Mouse (Mus musculus): ENCODE results near the gene Nfkb2. TPM values are rescaled to one million over a fixed set of nuclear protein-coding genes. Genes with fewer than 3 reads are reported as not detected.

The Nfkb2 gene
- polyA plus RNA-seq, 1 experiment from 2014 or later = 2.4 TPM

- WGBS = under 1% methylated on average over 48 of the region's 48 CpGs
These were observed 13.4 kb downstream of the Nfkb2 start for GRCm38 (mm10) chr19:46317546-46317885.

GRCm38 (mm10) chr19:46318031-46318471 is 13.9 kb downstream of the Nfkb2 start:
- Histone ChIP-seq H3K27me3 (replicated peaks) (peaks cover 63% of the 10 kb centered on the region), H3K27ac (replicated peaks) (peak overlapping the region; percentile 72), H3K9ac (replicated peaks) (peak overlapping the region; percentile 62), H3K4me3 (replicated peaks) (peak overlapping the region; percentile 56), H3K4me2 (peak overlapping the region; percentile 75), H3K36me3 (peaks cover 11% of the 10 kb centered on the region), H3K9me3 (replicated peaks) (no peaks in the 10 kb centered on the region), H3K4me1 (peaks cover 77% of the 10 kb centered on the region)
- 1% methylated on average over 35 of the region's 42 CpGs for WGBS
- ATAC-seq (ENCODE audit: low FRiP score) = peak; percentile 64

More at GRCm38 (mm10) chr19:46317546-46317885, 13.4 kb downstream of the Nfkb2 start:
- Histone ChIP-seq H3K36me3 (peaks cover 16% of the 10 kb centered on the region), H3K9ac (replicated peaks) (peak overlapping the region; percentile 62), H3K27me3 (replicated peaks) (peaks cover 67% of the 10 kb centered on the region), H3K4me3 (replicated peaks) (peak overlapping the region; percentile 56), H3K9me3 (replicated peaks) (no peaks in the 10 kb centered on the region), H3K4me2 (peak overlapping the region; percentile 75), H3K27ac (replicated peaks) (peak overlapping the region; percentile 72), H3K4me1 (peaks cover 71% of the 10 kb centered on the region)
- ATAC-seq (ENCODE audit: low FRiP score) = peak; percentile 65

- peak; percentile 45 for ATAC-seq (ENCODE audit: low FRiP score)
- WGBS = 12% methylated on average over 16 of the region's 16 CpGs
- H3K9me3 ChIP-seq (replicated peaks) = no peaks in the 10 kb centered on the region
- H3K4me1 ChIP-seq = peaks cover 83% of the 10 kb centered on the region
- peak overlapping the region; percentile 75 for H3K4me2 ChIP-seq
- H3K27ac ChIP-seq (replicated peaks) = peak overlapping the region; percentile 72
- 0 out of 2 replicates have a peak overlapping the region, but pooled peaks have one; percentile 62 for H3K9ac ChIP-seq (replicated peaks)
- H3K4me3 ChIP-seq (replicated peaks) = peak overlapping the region; percentile 56
- H3K36me3 ChIP-seq = 0 out of 2 replicates have a peak, but pooled peaks cover 5% of the 10 kb centered on the region
- peaks cover 57% of the 10 kb centered on the region for H3K27me3 ChIP-seq (replicated peaks)
These were observed 14.7 kb downstream of the Nfkb2 start for GRCm38 (mm10) chr19:46318586-46319378.

DNA sequence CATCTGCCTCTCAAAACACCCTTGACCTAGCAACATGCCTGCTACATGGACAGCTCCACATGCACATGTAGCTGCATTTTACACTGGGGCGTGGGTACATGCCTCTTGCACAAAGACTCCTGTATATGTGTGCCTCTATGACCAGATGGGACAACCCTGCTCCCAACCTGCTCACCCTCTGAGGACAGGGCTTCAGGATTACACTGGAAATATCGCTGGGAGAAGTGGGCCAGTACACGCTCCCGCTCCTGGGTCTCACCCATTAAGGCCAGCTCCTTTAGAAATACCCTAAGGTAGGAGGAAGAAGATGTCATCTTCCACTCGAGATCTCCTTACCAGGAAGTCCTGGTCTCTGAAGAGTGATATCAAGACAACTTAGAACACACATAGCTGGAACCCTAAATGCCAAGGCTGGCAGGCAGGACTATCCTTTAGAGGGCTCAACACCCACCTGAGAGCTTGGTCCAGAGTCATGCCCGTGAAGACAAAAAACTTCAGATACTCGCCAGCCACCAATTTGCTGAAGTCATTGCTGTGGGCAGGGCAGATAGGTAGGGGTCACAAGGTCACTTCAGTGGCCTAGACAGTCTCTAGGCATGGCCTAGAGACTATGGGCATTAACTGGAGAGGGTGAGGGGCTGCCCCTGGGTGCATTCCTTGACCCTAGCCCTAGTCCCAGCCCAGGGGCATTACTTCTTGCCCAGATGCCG is 16.1 kb downstream of the Nfkb2 start:
- H3K36me3 ChIP-seq = no peaks in the 10 kb centered on the region
- H3K9me3 ChIP-seq (replicated peaks) = no peaks in the 10 kb centered on the region
- peaks cover 95% of the 10 kb centered on the region for H3K4me1 ChIP-seq
- whole genome bisulfite sequencing = 88% methylated on average over 8 of the region's 8 CpGs
- H3K4me3 ChIP-seq (replicated peaks) = no peak overlapping the region
- ATAC-seq (ENCODE audit: low FRiP score) = no peak
- H3K4me2 ChIP-seq = no peak overlapping the region
- H3K27ac ChIP-seq (replicated peaks) = no peak overlapping the region
- peaks cover 53% of the 10 kb centered on the region for H3K27me3 ChIP-seq (replicated peaks)
- no peak overlapping the region for H3K9ac ChIP-seq (replicated peaks)

DNA sequence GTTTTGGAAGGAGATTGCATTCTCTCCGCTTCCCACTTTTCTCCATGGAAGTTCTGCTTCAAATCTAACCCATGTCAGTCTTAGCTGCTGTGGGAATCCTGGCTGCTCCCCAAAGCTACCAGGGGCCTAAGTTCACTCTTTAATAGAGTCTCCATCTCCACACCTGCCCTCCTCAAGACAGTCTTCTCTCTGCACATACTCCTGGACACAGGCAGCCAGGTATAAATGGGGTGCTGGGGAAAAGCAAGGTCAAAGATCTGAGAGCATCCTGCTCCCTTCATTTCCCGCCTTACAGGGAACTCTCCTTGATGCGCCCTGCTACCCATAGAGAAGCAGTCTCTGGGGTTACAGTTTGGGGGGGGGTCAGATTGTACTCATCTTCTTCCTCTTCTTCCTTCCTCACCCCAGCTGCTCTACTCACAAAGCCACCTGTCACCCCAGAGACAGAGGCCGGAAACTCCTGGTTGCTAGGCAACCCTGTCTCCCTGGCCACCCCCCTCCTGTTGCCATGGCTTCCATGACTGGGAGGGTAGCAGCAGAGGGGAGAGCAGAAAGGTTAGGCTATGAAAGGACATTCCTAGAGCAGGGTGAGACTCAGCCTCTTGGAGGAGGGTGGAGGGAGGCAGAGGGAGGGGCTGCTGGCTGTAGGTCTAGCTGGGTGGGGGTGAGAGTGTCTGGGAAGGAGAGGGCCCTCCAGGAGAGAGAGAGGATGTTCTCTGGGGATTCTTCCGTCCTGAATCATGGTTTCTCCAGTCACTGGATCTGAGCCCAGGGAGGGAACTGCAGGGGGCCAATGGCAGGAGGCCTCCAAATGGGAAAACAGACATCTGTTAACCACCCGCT is 17.2 kb downstream of the Nfkb2 start:
- no peak overlapping the region for H3K4me3 ChIP-seq (replicated peaks)
- 17% methylated on average over 6 of the region's 6 CpGs for WGBS
- 0 out of 2 replicates have a peak overlapping the region, but pooled peaks have one; percentile 5 for H3K9ac ChIP-seq (replicated peaks)
- peaks cover 42% of the 10 kb centered on the region for H3K27me3 ChIP-seq (replicated peaks)
- H3K36me3 ChIP-seq = no peaks in the 10 kb centered on the region
- H3K9me3 ChIP-seq (replicated peaks) = no peaks in the 10 kb centered on the region
- peak overlapping the region; percentile 39 for H3K4me2 ChIP-seq
- peak overlapping the region; percentile 67 for H3K27ac ChIP-seq (replicated peaks)
- peak; percentile 15; the same call in 1 of the 2 replicates for ATAC-seq (ENCODE audit: low FRiP score)
- H3K4me1 ChIP-seq = peaks cover 93% of the 10 kb centered on the region

DNA sequence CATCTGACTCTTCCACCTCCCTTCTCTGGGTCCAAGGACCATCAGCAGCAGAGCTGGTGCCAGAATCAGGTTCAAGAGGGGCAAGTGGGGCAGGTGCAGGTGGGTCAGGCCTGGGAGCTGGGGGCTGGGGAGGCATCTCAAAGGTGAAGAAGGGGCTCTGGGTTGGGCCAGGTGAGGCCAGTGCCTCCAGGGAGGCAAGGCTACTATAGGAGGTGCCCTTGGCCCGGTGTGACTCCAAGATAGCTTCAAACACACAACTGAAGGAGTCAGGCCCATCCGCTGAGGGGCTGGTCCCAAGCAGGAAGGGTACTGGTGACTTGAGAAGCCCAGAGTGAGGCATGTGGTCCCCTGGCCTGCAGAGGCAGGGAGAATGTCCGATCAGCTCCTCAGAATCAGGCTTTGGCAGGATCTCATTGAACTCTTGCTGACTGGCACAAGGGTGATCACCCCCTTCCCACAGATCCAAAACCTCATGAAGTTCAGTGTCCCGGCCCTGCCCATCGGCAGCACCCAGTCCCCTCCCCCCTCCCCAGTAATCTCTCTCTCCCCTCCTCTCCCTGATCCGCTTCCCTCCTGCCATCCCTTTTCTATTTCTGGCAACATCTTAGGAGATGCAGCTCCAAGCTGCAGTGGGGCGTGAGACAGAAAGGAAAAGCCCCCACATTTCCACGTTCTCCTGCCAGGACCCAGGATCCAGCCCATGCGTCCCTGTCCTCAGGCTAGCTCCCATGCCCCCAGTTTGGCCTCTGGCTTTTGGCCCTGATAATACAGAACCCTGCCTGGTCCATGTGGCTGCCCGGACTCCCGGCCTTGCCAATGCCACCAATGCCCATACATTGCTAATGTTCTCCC is 18.2 kb downstream of the Nfkb2 start:
- Histone ChIP-seq H3K27me3 (replicated peaks) (peaks cover 31% of the 10 kb centered on the region), H3K9ac (replicated peaks) (0 out of 2 replicates have a peak overlapping the region, but pooled peaks have one; percentile 9), H3K27ac (replicated peaks) (peak overlapping the region; percentile 67; the same call in 1 of the 2 replicates), H3K4me3 (replicated peaks) (no peak overlapping the region), H3K9me3 (replicated peaks) (no peaks in the 10 kb centered on the region), H3K36me3 (no peaks in the 10 kb centered on the region), H3K4me2 (peak overlapping the region; percentile 39), H3K4me1 (peaks cover 86% of the 10 kb centered on the region)
- no peak for ATAC-seq (ENCODE audit: low FRiP score)
- WGBS = 60% methylated on average over 11 of the region's 11 CpGs

GRCm38 (mm10) chr19:46322996-46323572 is 19.0 kb downstream of the Nfkb2 start:
- no peaks in the 10 kb centered on the region for H3K36me3 ChIP-seq
- WGBS = 83% methylated on average over 13 of the region's 13 CpGs
- H3K9me3 ChIP-seq (replicated peaks) = no peaks in the 10 kb centered on the region
- H3K9ac ChIP-seq (replicated peaks) = no peak overlapping the region
- no peak overlapping the region for H3K4me3 ChIP-seq (replicated peaks)
- H3K27me3 ChIP-seq (replicated peaks) = peaks cover 27% of the 10 kb centered on the region
- no peak overlapping the region for H3K27ac ChIP-seq (replicated peaks)
- peak overlapping the region; percentile 11; the same call in 1 of the 2 replicates for H3K4me2 ChIP-seq
- no peak for ATAC-seq (ENCODE audit: low FRiP score)
- H3K4me1 ChIP-seq = peaks cover 85% of the 10 kb centered on the region

DNA sequence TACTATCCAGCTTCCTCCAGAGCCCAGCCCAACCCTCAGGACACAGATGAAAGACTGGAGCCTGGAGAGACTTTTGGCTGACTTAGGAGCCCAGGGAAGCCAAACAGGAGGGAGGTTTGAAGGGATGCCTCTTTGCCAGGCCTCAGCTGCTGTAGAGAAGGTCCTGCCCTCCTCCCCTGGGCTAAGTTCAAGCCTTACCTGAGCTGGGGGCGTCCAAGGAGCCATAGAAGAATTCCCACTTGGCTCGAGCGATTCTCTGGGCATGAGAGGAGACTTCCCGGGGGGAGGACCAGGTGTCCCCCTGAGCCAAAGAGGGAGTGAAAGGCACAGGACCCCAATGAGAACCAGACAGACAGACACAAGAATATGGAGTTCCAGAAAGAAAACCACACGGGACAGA is 19.6 kb downstream of the Nfkb2 start:
- H3K9me3 ChIP-seq (replicated peaks) = no peaks in the 10 kb centered on the region
- H3K27ac ChIP-seq (replicated peaks) = no peak overlapping the region
- WGBS = 73% methylated on average over 5 of the region's 5 CpGs
- H3K4me1 ChIP-seq = peaks cover 79% of the 10 kb centered on the region
- H3K36me3 ChIP-seq = no peaks in the 10 kb centered on the region
- H3K27me3 ChIP-seq (replicated peaks) = peaks cover 24% of the 10 kb centered on the region
- no peak overlapping the region for H3K4me3 ChIP-seq (replicated peaks)
- peak overlapping the region; percentile 99; the same call in 1 of the 2 replicates for H3K4me2 ChIP-seq
- no peak for ATAC-seq (ENCODE audit: low FRiP score)
- no peak overlapping the region; the same call in 1 of the 2 replicates for H3K9ac ChIP-seq (replicated peaks)

DNA sequence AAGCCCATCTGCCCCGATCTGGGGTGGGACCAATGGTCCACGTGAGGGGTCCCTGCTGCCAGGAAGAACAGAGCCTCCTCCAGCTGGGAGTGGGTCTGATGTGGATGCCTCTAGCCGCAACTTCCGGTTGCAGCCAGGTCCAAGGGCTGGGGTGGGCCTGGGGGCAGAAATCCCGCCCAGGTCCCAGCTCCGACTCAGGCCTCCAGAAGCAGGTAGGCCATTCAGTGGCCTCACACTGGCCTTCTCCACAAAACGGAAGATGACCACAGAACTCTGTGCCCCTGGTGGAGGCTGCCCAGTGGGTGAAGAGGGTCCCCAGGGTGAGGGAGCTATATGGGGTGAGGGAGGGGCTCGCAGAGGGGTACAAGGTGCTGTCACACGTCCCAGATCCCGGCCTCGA is 20.2 kb downstream of the Nfkb2 start:
- Histone ChIP-seq H3K9me3 (replicated peaks) (no peaks in the 10 kb centered on the region), H3K4me2 (peak overlapping the region; percentile 99), H3K9ac (replicated peaks) (peak overlapping the region; percentile 4; the same call in 1 of the 2 replicates), H3K4me3 (replicated peaks) (no peak overlapping the region; the same call in 1 of the 2 replicates), H3K4me1 (peaks cover 78% of the 10 kb centered on the region), H3K27me3 (replicated peaks) (peaks cover 24% of the 10 kb centered on the region), H3K36me3 (no peaks in the 10 kb centered on the region), H3K27ac (replicated peaks) (no peak overlapping the region)
- WGBS = 79% methylated on average over 11 of the region's 11 CpGs
- no peak for ATAC-seq (ENCODE audit: low FRiP score)

- H3K9ac ChIP-seq (replicated peaks) = no peak overlapping the region; the same call in 1 of the 2 replicates
- H3K36me3 ChIP-seq = no peaks in the 10 kb centered on the region
- peak overlapping the region; percentile 99 for H3K4me2 ChIP-seq
- H3K27me3 ChIP-seq (replicated peaks) = peaks cover 20% of the 10 kb centered on the region
- peak overlapping the region; percentile 64 for H3K4me3 ChIP-seq (replicated peaks)
- no peaks in the 10 kb centered on the region for H3K9me3 ChIP-seq (replicated peaks)
- WGBS = 79% methylated on average over 5 of the region's 5 CpGs
- H3K27ac ChIP-seq (replicated peaks) = no peak overlapping the region
- H3K4me1 ChIP-seq = peaks cover 78% of the 10 kb centered on the region
- no peak for ATAC-seq (ENCODE audit: low FRiP score)
These were observed 20.8 kb downstream of the Nfkb2 start for GRCm38 (mm10) chr19:46324918-46325317.
